Mouse (Mus musculus): Measurements from ENCODE around the gene Nrxn3. TPM values are rescaled to one million over a fixed set of nuclear protein-coding genes. Genes with fewer than 3 reads are reported as not detected.

Nrxn3 gene
- polyA plus RNA-seq, 1 experiment from 2014 or later: 5.3 TPM

DNA sequence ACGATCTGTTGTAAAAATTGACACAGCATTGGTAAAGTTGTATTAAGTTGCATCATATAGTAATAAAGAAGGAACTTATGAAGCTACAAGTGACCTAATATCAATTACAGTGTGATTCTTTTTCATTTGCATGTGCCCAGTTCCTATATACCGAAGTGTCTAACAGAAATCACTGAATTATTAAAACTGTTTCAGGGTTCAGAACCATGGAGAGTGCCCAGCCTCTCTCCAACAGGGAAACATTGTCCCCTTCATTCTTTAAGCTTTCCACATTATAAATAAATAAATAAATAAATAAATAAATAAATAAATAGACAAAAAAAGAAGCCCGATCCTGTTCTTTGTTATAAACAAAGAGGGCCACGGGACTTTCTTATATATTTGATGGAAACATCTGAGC lies 140.4 kb downstream of the Nrxn3 start:
- no peaks in the 10 kb centered on the region for H3K9me3 ChIP-seq (replicated peaks)
- 77% methylated on average over 4 of the region's 4 CpGs for WGBS
- H3K36me3 ChIP-seq: no peaks in the 10 kb centered on the region
- H3K4me3 ChIP-seq (replicated peaks): no peak overlapping the region
- no peak overlapping the region for H3K4me2 ChIP-seq
- H3K9ac ChIP-seq: no peak overlapping the region
- no peaks in the 10 kb centered on the region for H3K27me3 ChIP-seq
- ATAC-seq (replicated peaks; ENCODE audit: low FRiP score): no peak
- no peak overlapping the region for H3K27ac ChIP-seq
- H3K4me1 ChIP-seq: no peaks in the 10 kb centered on the region

DNA sequence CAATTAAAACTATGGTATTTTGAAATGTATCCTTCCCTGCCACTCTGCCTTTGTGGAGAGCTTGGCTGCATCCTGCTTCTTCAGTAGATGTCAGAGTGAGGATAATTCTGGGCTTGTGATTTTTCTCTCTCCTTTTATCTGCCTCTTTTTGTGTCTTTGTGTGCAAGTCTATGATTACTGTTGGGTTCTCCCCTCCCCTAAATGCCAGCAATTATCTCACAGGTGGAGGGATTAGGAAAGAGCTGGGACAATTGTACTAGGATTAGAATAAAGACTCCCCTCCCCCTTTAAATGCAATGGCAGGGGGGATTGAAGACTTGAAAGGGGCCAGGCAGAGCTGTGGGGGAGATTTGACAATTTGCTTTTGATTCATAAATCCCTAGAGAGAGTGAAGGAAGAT lies 145.6 kb downstream of the Nrxn3 start:
- Histone ChIP-seq H3K27ac (no peak overlapping the region), H3K4me3 (replicated peaks) (no peak overlapping the region)

DNA sequence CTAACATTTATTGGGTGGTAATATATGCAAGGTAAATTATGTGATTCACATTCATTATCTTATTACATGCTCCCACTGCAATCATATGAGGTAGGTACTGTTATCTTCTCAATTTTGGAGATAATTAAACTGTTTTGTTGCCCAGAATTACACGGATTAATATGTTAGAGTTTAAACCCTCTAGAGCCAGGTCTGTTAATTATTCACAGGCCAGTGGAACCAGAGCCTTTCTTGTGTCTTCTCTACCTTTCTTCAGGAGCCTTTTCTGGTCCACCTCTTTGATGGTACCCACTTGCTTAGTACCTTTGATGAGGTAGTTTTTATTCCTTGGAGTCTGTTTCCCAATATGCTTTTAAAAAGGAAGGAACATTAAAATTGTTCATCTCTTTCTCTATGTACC lies 174.7 kb downstream of the Nrxn3 start:
- Histone ChIP-seq H3K36me3 (no peaks in the 10 kb centered on the region), H3K27me3 (no peaks in the 10 kb centered on the region), H3K9me3 (replicated peaks) (no peaks in the 10 kb centered on the region), H3K27ac (no peak overlapping the region), H3K4me1 (no peaks in the 10 kb centered on the region), H3K4me3 (replicated peaks) (no peak overlapping the region), H3K4me2 (no peak overlapping the region), H3K9ac (no peak overlapping the region)
- ATAC-seq (replicated peaks; ENCODE audit: low FRiP score): no peak
- WGBS: 67% methylated on average over 1 of the region's 1 CpGs

More for the DNA sequence above, 145.6 kb downstream of the Nrxn3 start:
- ATAC-seq (replicated peaks; ENCODE audit: low FRiP score): no peak
- no peaks in the 10 kb centered on the region for H3K36me3 ChIP-seq
- no peaks in the 10 kb centered on the region for H3K9me3 ChIP-seq (replicated peaks)
- H3K4me2 ChIP-seq: no peak overlapping the region
- no peaks in the 10 kb centered on the region for H3K27me3 ChIP-seq
- H3K4me1 ChIP-seq: no peaks in the 10 kb centered on the region
- no peak overlapping the region for H3K9ac ChIP-seq

DNA sequence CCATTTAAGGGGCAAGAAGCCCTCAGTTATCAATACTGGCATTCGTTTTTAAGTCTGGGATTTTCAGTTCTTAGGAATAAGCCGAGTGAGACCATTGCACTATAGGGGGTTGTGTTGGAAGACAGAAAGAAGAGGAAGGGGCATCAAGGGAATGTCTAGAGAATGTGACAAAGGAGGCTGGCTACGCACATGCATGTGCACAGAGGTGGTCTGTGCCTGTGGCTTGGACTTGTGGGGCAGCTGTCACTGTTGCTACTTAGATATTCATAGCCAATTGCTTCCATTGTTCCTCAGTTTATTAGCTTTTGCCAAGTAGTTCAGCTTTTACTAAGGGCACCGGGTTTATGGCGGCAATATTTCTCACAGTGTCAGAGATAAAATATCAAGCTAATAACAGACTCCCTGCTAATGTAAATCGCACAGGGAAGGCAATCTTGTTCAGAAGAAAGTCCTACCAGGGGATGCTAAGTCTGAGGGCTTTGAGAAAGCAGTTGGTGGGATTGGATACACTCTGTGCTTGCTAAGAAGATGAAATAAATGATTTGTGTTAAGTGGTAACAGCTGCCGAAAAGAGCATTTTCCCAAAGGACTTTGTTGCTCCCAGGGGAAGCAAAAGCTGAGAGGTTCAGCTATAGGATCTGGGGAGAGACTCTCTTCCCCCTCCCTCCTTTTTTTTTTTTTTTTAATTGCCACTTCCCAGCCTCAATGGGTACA lies 177.5 kb downstream of the Nrxn3 start:
- no peaks in the 10 kb centered on the region for H3K9me3 ChIP-seq (replicated peaks)
- H3K4me1 ChIP-seq: no peaks in the 10 kb centered on the region
- WGBS: 37% methylated on average over 7 of the region's 7 CpGs
- no peak overlapping the region for H3K27ac ChIP-seq
- H3K4me2 ChIP-seq: no peak overlapping the region
- no peak overlapping the region for H3K4me3 ChIP-seq (replicated peaks)
- H3K27me3 ChIP-seq: no peaks in the 10 kb centered on the region
- no peak overlapping the region for H3K9ac ChIP-seq
- no peak for ATAC-seq (replicated peaks; ENCODE audit: low FRiP score)
- no peaks in the 10 kb centered on the region for H3K36me3 ChIP-seq

DNA sequence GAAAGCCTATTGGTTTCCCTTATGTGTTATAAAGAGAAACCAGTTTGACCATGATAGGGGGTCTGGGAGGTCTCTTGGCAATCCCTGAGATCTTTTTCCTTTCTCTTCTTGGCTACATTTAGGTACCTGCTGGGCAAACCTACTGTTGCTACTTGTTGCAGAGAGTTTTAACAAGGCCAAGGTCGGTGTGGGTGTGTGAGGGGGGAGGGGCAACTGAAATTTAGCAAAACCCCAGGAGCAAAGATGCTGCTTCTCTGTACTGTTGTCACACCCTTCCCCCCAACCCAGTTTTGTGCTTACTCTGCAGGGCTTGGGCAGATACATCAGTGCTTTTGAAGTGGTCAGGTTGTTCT lies 178.0 kb downstream of the Nrxn3 start:
- H3K9me3 ChIP-seq (replicated peaks): no peaks in the 10 kb centered on the region
- no peak for ATAC-seq (replicated peaks; ENCODE audit: low FRiP score)
- no peak overlapping the region for H3K4me2 ChIP-seq
- no peak overlapping the region for H3K4me3 ChIP-seq (replicated peaks)
- H3K4me1 ChIP-seq: no peaks in the 10 kb centered on the region
- 21% methylated on average over 1 of the region's 1 CpGs for WGBS
- no peaks in the 10 kb centered on the region for H3K36me3 ChIP-seq
- no peak overlapping the region for H3K27ac ChIP-seq
- H3K9ac ChIP-seq: no peak overlapping the region
- H3K27me3 ChIP-seq: no peaks in the 10 kb centered on the region

DNA sequence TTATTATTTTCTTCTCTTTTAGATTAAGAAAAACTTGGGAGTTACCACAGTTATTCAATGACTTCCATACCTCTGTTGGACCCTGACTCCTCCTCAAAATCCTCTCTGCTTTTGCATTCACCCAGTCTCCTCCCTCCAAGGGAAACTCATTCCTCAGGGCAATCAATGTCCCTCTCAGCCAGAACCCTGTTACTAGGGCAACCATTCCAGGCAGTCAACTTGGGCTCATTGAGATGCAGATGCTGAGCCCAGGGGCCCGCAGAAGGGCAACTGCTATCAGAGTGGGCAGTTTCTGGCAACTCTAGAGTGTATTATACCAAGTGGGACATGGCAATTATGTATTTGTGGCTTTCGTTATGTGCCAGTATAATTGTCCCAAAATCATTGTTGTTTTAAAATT lies 188.1 kb downstream of the Nrxn3 start:
- Histone ChIP-seq H3K9ac (no peak overlapping the region), H3K36me3 (no peaks in the 10 kb centered on the region), H3K4me3 (replicated peaks) (no peak overlapping the region), H3K27ac (no peak overlapping the region), H3K9me3 (replicated peaks) (no peaks in the 10 kb centered on the region), H3K27me3 (no peaks in the 10 kb centered on the region), H3K4me2 (no peak overlapping the region), H3K4me1 (no peaks in the 10 kb centered on the region)
- WGBS: 33% methylated on average over 2 of the region's 2 CpGs
- ATAC-seq (replicated peaks; ENCODE audit: low FRiP score): no peak

DNA sequence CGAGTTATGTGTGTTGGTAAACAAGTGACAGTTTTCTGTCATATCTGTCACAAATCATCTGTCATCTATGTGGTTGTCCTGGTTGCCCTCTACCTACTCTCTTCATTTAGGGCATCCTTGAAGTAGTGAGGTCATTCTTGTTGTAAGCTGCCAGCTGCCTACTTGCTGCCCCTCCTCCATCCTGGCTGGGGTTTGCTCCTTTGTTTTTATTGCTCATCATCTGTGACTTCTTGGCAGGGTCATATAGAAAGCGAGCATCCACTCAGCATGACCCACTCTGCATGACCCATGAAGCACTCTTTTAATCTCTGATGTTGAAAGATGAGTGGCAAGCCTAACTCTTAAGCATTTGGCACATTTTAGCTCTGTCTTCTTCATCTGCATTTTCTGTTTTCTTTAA lies 194.1 kb downstream of the Nrxn3 start:
- no peak for ATAC-seq (replicated peaks; ENCODE audit: low FRiP score)
- Histone ChIP-seq H3K4me1 (no peaks in the 10 kb centered on the region), H3K9me3 (replicated peaks) (no peaks in the 10 kb centered on the region), H3K27ac (no peak overlapping the region), H3K36me3 (no peaks in the 10 kb centered on the region), H3K4me3 (replicated peaks) (no peak overlapping the region), H3K4me2 (no peak overlapping the region), H3K9ac (no peak overlapping the region), H3K27me3 (no peaks in the 10 kb centered on the region)
- WGBS: 57% methylated on average over 2 of the region's 2 CpGs

DNA sequence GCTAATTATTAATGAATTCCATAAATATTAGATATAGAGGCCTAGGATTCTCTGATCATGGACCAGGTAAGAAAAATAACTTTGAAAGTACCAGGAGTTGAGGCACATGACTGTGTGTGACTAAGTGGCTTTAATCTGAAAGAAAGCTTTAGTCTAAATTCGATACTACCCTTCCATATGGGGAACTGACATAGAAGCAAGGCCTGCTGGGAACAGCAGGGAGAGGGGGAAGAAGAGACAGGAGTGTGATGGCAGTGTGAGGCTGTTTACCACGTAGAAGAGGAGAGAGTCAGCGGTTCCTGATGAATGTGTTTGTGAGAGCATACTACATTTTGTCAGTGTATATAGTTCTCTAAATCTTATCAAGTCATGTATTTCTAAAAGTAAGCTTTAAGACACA lies 202.2 kb downstream of the Nrxn3 start:
- Histone ChIP-seq H3K9me3 (replicated peaks) (no peaks in the 10 kb centered on the region), H3K27me3 (no peaks in the 10 kb centered on the region), H3K36me3 (no peaks in the 10 kb centered on the region), H3K27ac (no peak overlapping the region), H3K4me1 (no peaks in the 10 kb centered on the region), H3K4me2 (no peak overlapping the region), H3K9ac (no peak overlapping the region), H3K4me3 (replicated peaks) (no peak overlapping the region)
- ATAC-seq (replicated peaks; ENCODE audit: low FRiP score): no peak
- 72% methylated on average over 3 of the region's 3 CpGs for WGBS

DNA sequence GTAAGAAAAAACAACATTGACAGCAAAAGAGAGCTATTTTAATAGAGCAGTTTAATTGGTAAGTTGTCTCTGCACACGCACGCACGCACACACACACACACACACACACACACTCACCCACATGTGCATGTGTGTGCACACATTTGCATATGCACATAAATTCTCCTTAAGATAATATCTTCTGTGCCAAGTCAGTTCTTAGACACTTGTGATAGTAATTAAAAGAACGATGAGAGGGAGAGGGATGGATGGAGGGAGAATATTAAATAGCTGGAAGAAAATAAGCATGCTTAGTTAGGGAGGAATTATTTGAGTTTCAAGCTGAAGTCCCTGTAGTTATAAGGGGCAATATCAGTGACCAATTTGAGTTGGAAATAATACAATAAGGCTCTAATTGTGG lies 203.6 kb downstream of the Nrxn3 start:
- WGBS: 80% methylated on average over 4 of the region's 4 CpGs
- ATAC-seq (replicated peaks; ENCODE audit: low FRiP score): no peak

DNA sequence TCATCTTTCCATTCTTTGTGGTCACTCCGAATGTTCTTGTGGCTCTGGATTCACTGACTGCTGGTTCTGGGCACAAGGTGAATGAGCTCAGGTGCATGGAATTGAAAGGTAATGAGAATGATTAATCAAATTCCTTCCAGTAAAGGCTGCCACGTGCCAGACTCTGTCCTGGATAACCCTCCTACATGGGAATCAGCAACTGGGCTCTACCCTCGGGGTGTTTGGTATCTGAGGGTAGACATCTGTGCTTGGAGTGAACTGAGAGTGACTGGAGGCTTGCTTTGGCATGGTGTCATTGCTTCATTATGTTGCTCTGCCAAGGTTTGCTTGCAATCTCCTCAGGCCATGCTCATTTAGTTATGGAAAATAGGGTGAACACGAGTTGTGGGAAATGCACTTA lies 209.0 kb downstream of the Nrxn3 start:
- Histone ChIP-seq H3K36me3 (no peaks in the 10 kb centered on the region), H3K27ac (no peak overlapping the region), H3K27me3 (no peaks in the 10 kb centered on the region), H3K9ac (no peak overlapping the region), H3K4me3 (replicated peaks) (no peak overlapping the region), H3K9me3 (replicated peaks) (no peaks in the 10 kb centered on the region), H3K4me2 (no peak overlapping the region), H3K4me1 (no peaks in the 10 kb centered on the region)
- no peak for ATAC-seq (replicated peaks; ENCODE audit: low FRiP score)
- WGBS: 69% methylated on average over 4 of the region's 4 CpGs

More for the DNA sequence above, 203.6 kb downstream of the Nrxn3 start:
- H3K27me3 ChIP-seq: no peaks in the 10 kb centered on the region
- H3K4me2 ChIP-seq: no peak overlapping the region
- H3K9me3 ChIP-seq (replicated peaks): no peaks in the 10 kb centered on the region
- no peak overlapping the region for H3K27ac ChIP-seq
- H3K9ac ChIP-seq: no peak overlapping the region
- no peaks in the 10 kb centered on the region for H3K4me1 ChIP-seq
- H3K36me3 ChIP-seq: no peaks in the 10 kb centered on the region
- H3K4me3 ChIP-seq (replicated peaks): no peak overlapping the region

DNA sequence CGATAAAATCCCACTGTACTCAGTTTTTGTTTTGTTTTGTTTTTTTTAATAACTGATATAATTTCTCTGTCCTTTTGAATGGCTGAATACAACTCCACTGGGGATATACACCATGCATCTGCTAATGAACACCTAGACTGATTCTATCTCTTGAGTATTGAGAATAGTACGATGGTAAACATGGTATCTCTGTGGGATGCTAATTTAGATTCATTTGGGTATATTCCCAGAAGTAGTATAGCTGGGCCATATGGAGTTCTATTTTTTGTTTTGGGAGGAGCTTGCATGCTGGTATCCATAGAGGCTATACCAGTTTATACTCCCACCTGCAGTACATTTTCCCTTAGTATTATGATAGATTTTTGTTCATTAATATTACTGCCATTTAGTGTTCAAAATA lies 217.0 kb downstream of the Nrxn3 start:
- 86% methylated on average over 2 of the region's 2 CpGs for WGBS
- no peaks in the 10 kb centered on the region for H3K9me3 ChIP-seq (replicated peaks)
- no peak for ATAC-seq (replicated peaks; ENCODE audit: low FRiP score)
- H3K27me3 ChIP-seq: no peaks in the 10 kb centered on the region
- H3K36me3 ChIP-seq: no peaks in the 10 kb centered on the region
- no peak overlapping the region for H3K4me2 ChIP-seq
- H3K4me3 ChIP-seq (replicated peaks): no peak overlapping the region
- H3K27ac ChIP-seq: no peak overlapping the region
- H3K9ac ChIP-seq: no peak overlapping the region
- no peaks in the 10 kb centered on the region for H3K4me1 ChIP-seq

DNA sequence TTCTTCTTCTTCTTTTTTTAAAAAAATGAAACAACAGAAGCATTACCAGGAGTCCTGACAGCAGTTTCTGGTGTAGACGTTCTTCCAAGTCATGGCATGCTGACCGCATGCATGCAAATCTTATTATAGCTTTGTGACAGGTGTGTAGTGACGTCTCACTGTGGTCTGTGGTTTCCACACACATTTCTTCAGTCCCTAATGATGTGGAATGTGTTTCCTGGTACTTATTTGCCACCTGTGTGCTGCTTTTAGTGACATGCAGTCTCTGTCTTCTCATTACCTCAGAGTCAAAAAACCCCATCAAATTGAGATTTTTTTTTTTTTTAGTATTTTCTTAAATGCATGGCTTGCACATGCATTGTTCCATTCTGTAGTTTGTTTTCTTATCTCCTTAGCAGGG lies 222.3 kb downstream of the Nrxn3 start:
- H3K27ac ChIP-seq: no peak overlapping the region
- H3K36me3 ChIP-seq: no peaks in the 10 kb centered on the region
- H3K4me3 ChIP-seq (replicated peaks): no peak overlapping the region
- no peaks in the 10 kb centered on the region for H3K27me3 ChIP-seq
- ATAC-seq (replicated peaks; ENCODE audit: low FRiP score): no peak
- no peaks in the 10 kb centered on the region for H3K9me3 ChIP-seq (replicated peaks)
- H3K4me2 ChIP-seq: no peak overlapping the region
- H3K4me1 ChIP-seq: no peaks in the 10 kb centered on the region
- H3K9ac ChIP-seq: no peak overlapping the region
- WGBS: 65% methylated on average over 3 of the region's 3 CpGs

DNA sequence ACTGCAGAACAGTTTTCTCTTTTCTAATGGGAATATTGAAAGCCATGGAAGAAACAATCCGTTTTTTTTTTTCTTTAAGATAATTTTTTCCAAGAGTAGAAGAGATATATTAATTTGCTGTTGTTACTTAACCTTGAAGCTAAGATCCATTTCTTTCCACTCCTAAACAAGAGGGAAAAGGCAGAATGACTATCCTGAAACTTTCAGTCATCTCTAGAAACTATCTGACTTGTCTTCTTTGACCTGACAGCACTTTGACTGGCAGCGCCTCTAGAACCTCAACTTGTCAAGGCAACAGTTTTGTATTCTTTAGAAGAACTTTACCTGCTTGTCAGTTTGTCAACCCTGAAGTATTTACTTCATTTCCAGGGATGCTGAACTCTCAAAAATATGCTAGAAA lies 227.2 kb downstream of the Nrxn3 start:
- Histone ChIP-seq H3K9me3 (replicated peaks) (no peaks in the 10 kb centered on the region), H3K9ac (no peak overlapping the region), H3K4me1 (no peaks in the 10 kb centered on the region), H3K4me2 (no peak overlapping the region), H3K36me3 (no peaks in the 10 kb centered on the region), H3K27ac (no peak overlapping the region), H3K27me3 (no peaks in the 10 kb centered on the region), H3K4me3 (replicated peaks) (no peak overlapping the region)
- WGBS: 86% methylated on average over 2 of the region's 2 CpGs
- no peak for ATAC-seq (replicated peaks; ENCODE audit: low FRiP score)

Measured in kidney, embryonic 15.5 days (tissue).